Mouse (Mus musculus) lung, postnatal 0 days (tissue): ENCODE results near the gene Serpina3n. TPM values are rescaled to one million over a fixed set of nuclear protein-coding genes. Genes with fewer than 3 reads are reported as not detected.

Experiments
- ATAC-seq: fragments of 200-750 bp; cut with Nextera tagmentation; 2 replicates; pipeline ENCODE4 v1.8.0; 2017; ENCODE audit warnings: moderate library complexity
- DNase-seq: peaks from one replicate; pipeline ENCODE4 v3.0.0-alpha.2; 2016; ENCODE audit warnings: low spot score
- H3K27ac ChIP-seq: fragments of 300-500 bp; sonication (generic); 2 replicates; pipeline ENCODE4 v1.5.1; 2014; ENCODE audit warnings: antibody characterized with exemption, mild to moderate bottlenecking, low read length, mixed read lengths
- H3K27me3 ChIP-seq: fragments of 300-500 bp; sonication (generic); replicated peaks from 2 replicates; pipeline ENCODE4 v1.6.1; 2014; ENCODE audit warnings: low read length, mixed read lengths; ENCODE audit not compliant: insufficient read depth
- H3K36me3 ChIP-seq: fragments of 300-500 bp; sonication (generic); 2 replicates; pipeline ENCODE4 v1.6.1; 2014; ENCODE audit warnings: low read length, mixed read lengths; ENCODE audit not compliant: insufficient read depth
- H3K4me1 ChIP-seq: fragments of 300-500 bp; sonication (generic); 2 replicates; pipeline ENCODE4 v1.6.1; 2014; ENCODE audit warnings: antibody characterized with exemption, low read depth, low read length, mixed read lengths; ENCODE audit not compliant: insufficient read depth
- H3K4me2 ChIP-seq: fragments of 300-500 bp; sonication (generic); replicated peaks from 2 replicates; pipeline ENCODE4 v1.6.1; 2014; ENCODE audit warnings: low read depth, mild to moderate bottlenecking, low read length, moderate library complexity, mixed read lengths
- H3K4me3 ChIP-seq: fragments of 300-500 bp; sonication (generic); 2 replicates; pipeline ENCODE4 v1.5.1; 2014; ENCODE audit warnings: low read depth, low read length
- H3K9ac ChIP-seq: fragments of 300-500 bp; sonication (generic); replicated peaks from 2 replicates; pipeline ENCODE4 v1.6.1; 2014; ENCODE audit warnings: low read depth, mild to moderate bottlenecking
- H3K9me3 ChIP-seq: fragments of 300-500 bp; sonication (generic); 2 replicates; pipeline ENCODE4 v1.6.1; 2016; ENCODE audit warnings: low read length, mixed read lengths
- CTCF ChIP-seq: IDR thresholded peaks from 2 replicates; pipeline ENCODE4 v1.5.1; 2016; ENCODE audit warnings: antibody characterized with exemption, mild to moderate bottlenecking
- EP300 ChIP-seq: IDR thresholded peaks from 2 replicates; pipeline ENCODE4 v1.6.1; 2016; ENCODE audit warnings: antibody characterized with exemption, mild to moderate bottlenecking, control low read depth
- WGBS: fragments of 180-500 bp; shearing (Covaris S2); extraction: QIAGEN DNeasy Blood & Tissue Kit; methylation state at CpG from one replicate; pipeline ENCODE4 v1.1.7; 2014; 5-methylcytosine and 5-hydroxymethylcytosine counted together
- polyA plus RNA-seq: library from polyadenylated mRNA; unstranded; fragments of >200 nt; fragmentation: Nextera tagmentation; extraction: Ambion mirVana; gene quantifications from 2 replicates; pipeline ENCODE4 v1.2.1, GENCODE M21; 2015

Gene Serpina3n
- polyA plus RNA-seq, 1 experiment from 2014 or later = 12.1 TPM

DNA sequence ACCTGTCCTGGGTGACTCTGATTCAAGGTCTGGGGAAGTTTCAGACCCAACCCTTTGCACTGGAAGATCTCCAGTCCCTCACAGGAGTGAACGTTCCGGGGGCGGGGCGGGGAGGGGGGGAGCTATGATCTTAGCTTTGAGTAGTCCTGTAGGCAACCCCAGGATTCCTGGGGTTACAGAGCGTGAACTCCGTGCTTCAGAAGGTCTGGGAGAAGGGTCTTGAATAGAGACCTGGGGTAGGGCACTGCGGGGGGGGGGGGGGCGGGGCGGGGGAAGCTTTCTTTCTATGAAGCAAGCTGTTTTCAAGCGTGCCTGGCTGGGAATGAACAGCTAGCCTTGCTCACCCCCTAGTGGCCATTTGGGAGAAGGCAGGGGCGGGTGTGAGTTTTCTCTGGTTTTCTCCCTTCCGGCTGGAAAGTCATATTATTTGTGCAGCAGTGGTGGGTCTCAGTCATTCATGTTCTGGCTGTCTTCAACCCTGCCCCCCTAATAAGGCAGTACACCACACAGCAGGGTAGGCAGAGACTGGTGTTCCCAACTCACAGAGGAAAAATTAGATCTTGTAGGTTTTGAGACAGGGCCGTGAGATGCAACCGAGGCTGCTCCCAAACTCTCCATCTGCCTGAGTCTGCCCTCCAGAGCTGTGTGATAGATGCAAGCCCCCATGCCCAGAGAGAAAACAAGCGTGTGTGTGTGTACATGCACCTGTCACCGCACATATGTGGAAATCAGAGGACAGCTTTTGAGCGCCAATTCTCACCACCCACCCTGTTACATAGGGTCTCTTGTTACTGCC is 12.0 kb downstream of the Serpina3n start:
- ATAC-seq (no peak), DNase-seq (peak; percentile 77)
- Histone ChIP-seq H3K27ac (no peak overlapping the region), H3K9ac (no peak overlapping the region), H3K4me3 (no peak overlapping the region), H3K4me2 (0 out of 2 replicates have a peak overlapping the region, but pooled peaks have one; percentile 25), H3K4me1 (no peaks in the 10 kb centered on the region), H3K9me3 (no peaks in the 10 kb centered on the region), H3K27me3 (no peaks in the 10 kb centered on the region), H3K36me3 (no peaks in the 10 kb centered on the region)
- TF ChIP-seq CTCF = peak; percentile 80
- TF ChIP-seq EP300 = no peak
- WGBS = 16% methylated on average over 14 of the region's 17 CpGs

DNA sequence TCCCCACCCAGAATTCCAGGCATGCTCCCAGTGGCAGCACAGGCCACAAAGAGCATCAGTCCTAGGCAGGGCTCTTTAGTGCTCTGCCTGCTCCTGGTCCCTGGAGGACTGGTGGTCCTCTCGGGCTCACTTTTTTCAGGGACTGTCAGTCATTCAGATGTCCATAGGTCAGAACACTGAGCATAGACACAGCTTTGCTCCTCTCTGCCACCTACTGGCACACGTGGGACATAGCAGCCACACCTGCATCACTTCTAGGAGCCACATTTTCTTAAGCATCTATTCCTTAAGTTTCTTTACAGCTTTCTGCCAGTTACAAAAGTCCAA is 12.6 kb downstream of the Serpina3n start:
- ATAC-seq = no peak
- TF ChIP-seq CTCF (peak; percentile 70), EP300 (no peak)

DNA sequence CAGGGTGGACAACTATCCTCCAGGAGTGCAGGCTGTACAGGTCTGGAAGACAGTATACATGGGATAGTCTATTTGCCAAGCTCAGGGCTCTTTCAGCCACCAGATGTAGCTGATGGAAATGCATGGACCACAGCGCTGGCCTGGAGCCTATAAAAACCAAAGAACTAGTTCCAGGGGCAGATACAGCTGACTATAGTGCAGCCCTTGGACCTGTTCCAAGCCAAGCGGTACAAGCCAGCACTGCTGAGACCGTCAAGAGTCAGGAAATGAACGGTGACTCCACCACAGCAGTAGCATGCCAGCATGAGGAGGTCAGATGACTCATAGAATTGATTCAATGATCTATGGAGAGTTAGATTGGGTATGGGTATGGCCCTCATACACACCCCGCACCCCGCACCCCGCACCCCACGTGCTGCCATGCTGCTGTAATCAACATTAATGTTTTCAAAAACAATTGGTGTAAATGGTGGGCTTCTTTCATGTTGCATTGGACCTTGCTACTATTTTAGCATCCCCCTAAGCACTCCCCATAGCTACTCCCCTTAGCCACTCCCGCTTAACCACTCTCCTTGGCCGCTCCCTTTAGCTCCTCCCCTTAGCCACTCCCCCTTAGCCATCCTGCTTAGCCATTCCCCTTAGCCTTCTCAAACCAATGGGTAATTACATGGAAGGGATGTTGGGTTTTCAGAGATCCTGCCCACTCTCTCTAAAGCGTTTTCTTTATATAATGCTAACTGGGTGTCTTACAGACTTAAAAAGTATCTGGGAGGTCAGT is 16.3 kb downstream of the Serpina3n start:
- Histone ChIP-seq H3K4me3 (no peak overlapping the region), H3K36me3 (no peaks in the 10 kb centered on the region), H3K27me3 (no peaks in the 10 kb centered on the region), H3K27ac (no peak overlapping the region), H3K9me3 (no peaks in the 10 kb centered on the region), H3K4me1 (no peaks in the 10 kb centered on the region), H3K9ac (no peak overlapping the region), H3K4me2 (no peak overlapping the region)
- TF ChIP-seq CTCF (no peak), EP300 (no peak)
- peak; percentile 57 for ATAC-seq
- DNase-seq = peak; percentile 21
- WGBS = 53% methylated on average over 11 of the region's 11 CpGs

More for the DNA sequence above, 12.6 kb downstream of the Serpina3n start:
- no peaks in the 10 kb centered on the region for H3K27me3 ChIP-seq
- DNase-seq = no peak
- no peak overlapping the region for H3K9ac ChIP-seq
- no peaks in the 10 kb centered on the region for H3K9me3 ChIP-seq
- no peaks in the 10 kb centered on the region for H3K4me1 ChIP-seq
- no peak overlapping the region for H3K4me3 ChIP-seq
- no peak overlapping the region for H3K27ac ChIP-seq
- no peak overlapping the region for H3K4me2 ChIP-seq
- H3K36me3 ChIP-seq = no peaks in the 10 kb centered on the region
- WGBS = 9% methylated on average over 2 of the region's 2 CpGs

DNA sequence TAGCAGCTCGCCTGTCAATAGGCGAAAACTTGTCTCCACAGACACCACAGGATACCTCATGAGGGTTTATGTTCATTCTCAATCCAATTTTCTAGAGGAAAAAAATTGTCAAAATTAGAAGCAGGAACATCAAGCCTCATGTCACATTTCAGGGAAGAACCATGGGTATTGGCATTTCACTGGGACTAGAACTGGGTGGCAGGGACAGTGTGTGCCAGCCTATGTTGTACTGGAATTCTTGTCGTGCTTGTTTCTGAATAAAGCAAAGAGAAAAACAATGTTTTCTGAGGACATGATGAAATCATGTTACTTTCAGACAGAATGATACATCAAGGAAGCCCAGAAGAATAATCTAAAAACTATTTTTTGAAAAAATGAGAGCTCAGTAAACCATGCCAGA is 19.1 kb downstream of the Serpina3n start:
- no peaks in the 10 kb centered on the region for H3K36me3 ChIP-seq
- H3K4me2 ChIP-seq = no peak overlapping the region
- 74% methylated on average over 3 of the region's 3 CpGs for WGBS
- no peaks in the 10 kb centered on the region for H3K27me3 ChIP-seq
- H3K9ac ChIP-seq = no peak overlapping the region
- no peak for DNase-seq
- H3K4me1 ChIP-seq = no peaks in the 10 kb centered on the region
- H3K27ac ChIP-seq = no peak overlapping the region
- H3K4me3 ChIP-seq = no peak overlapping the region
- ATAC-seq = no peak
- TF ChIP-seq CTCF (no peak), EP300 (no peak)
- no peaks in the 10 kb centered on the region for H3K9me3 ChIP-seq

GRCm38 (mm10) chr12:104426915-104427314 is 20.4 kb downstream of the Serpina3n start:
- no peak for TF ChIP-seq EP300
- TF ChIP-seq CTCF = peak; percentile 76
- no peaks in the 10 kb centered on the region for H3K27me3 ChIP-seq
- ATAC-seq (no peak), DNase-seq (peak; percentile 68)
- H3K9me3 ChIP-seq = no peaks in the 10 kb centered on the region
- H3K4me3 ChIP-seq = no peak overlapping the region
- no peak overlapping the region for H3K9ac ChIP-seq
- no peak overlapping the region for H3K27ac ChIP-seq
- 4% methylated on average over 7 of the region's 7 CpGs for WGBS
- H3K36me3 ChIP-seq = no peaks in the 10 kb centered on the region
- no peak overlapping the region for H3K4me2 ChIP-seq
- H3K4me1 ChIP-seq = no peaks in the 10 kb centered on the region

DNA sequence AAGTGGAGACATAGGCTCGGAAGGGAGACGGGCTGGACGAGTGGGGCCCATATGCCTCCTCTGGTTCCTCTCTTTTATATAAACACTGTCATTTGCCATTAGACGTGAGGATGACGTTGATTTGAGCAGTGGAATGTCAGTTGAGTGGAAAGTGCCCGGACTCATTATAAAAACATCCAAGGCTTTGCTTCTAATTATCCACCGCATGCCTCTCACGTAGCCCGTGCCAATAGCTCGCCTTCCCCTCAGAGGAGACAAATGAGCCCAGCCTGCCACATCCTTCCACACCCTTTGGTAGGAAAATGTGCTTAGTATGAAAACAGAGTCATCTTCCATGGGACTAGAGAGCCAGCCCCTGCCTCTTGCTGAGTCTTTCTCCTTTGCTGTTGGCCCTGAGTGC is 24.8 kb downstream of the Serpina3n start:
- Histone ChIP-seq H3K4me1 (no peaks in the 10 kb centered on the region), H3K27me3 (no peaks in the 10 kb centered on the region), H3K9me3 (no peaks in the 10 kb centered on the region), H3K4me3 (no peak overlapping the region), H3K27ac (no peak overlapping the region), H3K9ac (no peak overlapping the region), H3K4me2 (no peak overlapping the region), H3K36me3 (no peaks in the 10 kb centered on the region)
- WGBS = 41% methylated on average over 10 of the region's 10 CpGs
- no peak for ATAC-seq
- no peak for DNase-seq
- TF ChIP-seq CTCF (no peak), EP300 (no peak)
